Mouse (Mus musculus) kidney, postnatal 36 days (tissue): Measurements from ENCODE around the gene Retreg1.
A peak's percentile ranks its signal among the peaks of the same experiment; 100 is the strongest.

Experiments used
- DNase-seq, 2 experiments: peaks; one replicate each; pipeline ENCODE4 v3.0.0; 2021 to 2022; ENCODE audit warnings: mixed read lengths in 2 of 2

Gene Retreg1

GRCm38 (mm10) chr15:25923916-25924315 is 80.9 kb downstream of the Retreg1 start:
- no peak for DNase-seq

- no peak for DNase-seq
Observed at GRCm38 (mm10) chr15:25926171-25926570, 83.2 kb downstream of the Retreg1 start.

GRCm38 (mm10) chr15:25927106-25927505 is 84.1 kb downstream of the Retreg1 start:
- DNase-seq, result no peak

GRCm38 (mm10) chr15:25928001-25928400 is 85.0 kb downstream of the Retreg1 start:
- DNase-seq, result no peak

GRCm38 (mm10) chr15:25928831-25929230 is 85.9 kb downstream of the Retreg1 start:
- DNase-seq, result no peak

GRCm38 (mm10) chr15:25929518-25929917 is 86.5 kb downstream of the Retreg1 start:
- peak; percentile 61 to 78 for DNase-seq

GRCm38 (mm10) chr15:25929936-25930335 is 87.0 kb downstream of the Retreg1 start:
- no peak for DNase-seq

GRCm38 (mm10) chr15:25930657-25931056 is 87.7 kb downstream of the Retreg1 start:
- peak; percentile 67 to 70 for DNase-seq

- no peak for DNase-seq
Observed at GRCm38 (mm10) chr15:25932497-25932896, 89.5 kb downstream of the Retreg1 start.

GRCm38 (mm10) chr15:25932937-25933684 is 90.1 kb downstream of the Retreg1 start:
- DNase-seq, result peak; percentile 92 to 93

GRCm38 (mm10) chr15:25933685-25934108 is 90.7 kb downstream of the Retreg1 start:
- DNase-seq, result no peak

GRCm38 (mm10) chr15:25934411-25934810 is 91.4 kb downstream of the Retreg1 start:
- no peak for DNase-seq

- no peak for DNase-seq
Observed at GRCm38 (mm10) chr15:25938496-25938895, 95.5 kb downstream of the Retreg1 start.

- DNase-seq, result peak; percentile 67 to 68
Observed at GRCm38 (mm10) chr15:25940397-25941377, 97.7 kb downstream of the Retreg1 start.

GRCm38 (mm10) chr15:25941514-25941913 is 98.5 kb downstream of the Retreg1 start:
- no peak for DNase-seq

GRCm38 (mm10) chr15:25942415-25942814 is 99.4 kb downstream of the Retreg1 start:
- no peak for DNase-seq

GRCm38 (mm10) chr15:25943386-25944137 is 100.6 kb downstream of the Retreg1 start:
- DNase-seq, result peak; percentile 63 to 72

GRCm38 (mm10) chr15:25945224-25945623 is 102.2 kb downstream of the Retreg1 start:
- peak; percentile 60 to 84 for DNase-seq

- DNase-seq, result no peak
Observed at GRCm38 (mm10) chr15:25946482-25946881, 103.5 kb downstream of the Retreg1 start.

- DNase-seq, result no peak
Observed at GRCm38 (mm10) chr15:25947383-25947782, 104.4 kb downstream of the Retreg1 start.

GRCm38 (mm10) chr15:25948257-25949223 is 105.6 kb downstream of the Retreg1 start:
- no peak for DNase-seq
